Mouse (Mus musculus): ENCODE data around the gene Ikzf1.

The Ikzf1 gene

DNA sequence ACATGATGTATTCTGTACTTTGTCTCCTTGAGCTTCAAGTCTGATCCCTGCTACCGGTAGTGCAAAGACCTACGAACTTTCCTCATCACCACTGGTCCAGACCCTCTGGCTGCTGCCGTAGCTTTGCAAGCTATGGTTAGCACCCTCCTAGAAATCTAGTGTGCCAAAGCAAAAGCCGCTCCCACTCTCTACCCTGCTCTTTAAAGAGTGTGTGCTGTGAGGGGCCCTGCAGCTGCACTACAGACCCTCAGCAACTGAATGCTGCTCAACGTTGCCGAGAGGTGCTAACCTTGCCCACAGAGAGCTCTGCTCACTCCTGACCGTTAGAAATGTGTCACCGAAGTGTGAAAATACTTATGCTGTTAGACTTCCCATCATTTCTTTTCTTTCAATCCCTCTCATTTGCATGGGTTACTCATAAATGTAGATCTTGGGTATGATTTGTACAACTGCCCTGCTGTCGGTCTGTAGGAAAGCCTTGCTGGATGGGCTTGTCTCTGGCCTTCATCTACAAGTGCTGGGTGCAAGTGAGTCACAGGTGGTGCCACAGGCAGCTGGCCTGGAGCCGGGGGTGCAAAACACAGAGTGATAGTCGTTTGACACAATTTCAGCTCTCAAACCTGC lies 40.6 kb downstream of the Ikzf1 start:
- no peak for DNase-seq (ENCODE audit: low read depth)

- DNase-seq (ENCODE audit: low read depth): no peak
These were observed 41.2 kb downstream of the Ikzf1 start for GRCm38 (mm10) chr11:11725876-11726525.

DNA sequence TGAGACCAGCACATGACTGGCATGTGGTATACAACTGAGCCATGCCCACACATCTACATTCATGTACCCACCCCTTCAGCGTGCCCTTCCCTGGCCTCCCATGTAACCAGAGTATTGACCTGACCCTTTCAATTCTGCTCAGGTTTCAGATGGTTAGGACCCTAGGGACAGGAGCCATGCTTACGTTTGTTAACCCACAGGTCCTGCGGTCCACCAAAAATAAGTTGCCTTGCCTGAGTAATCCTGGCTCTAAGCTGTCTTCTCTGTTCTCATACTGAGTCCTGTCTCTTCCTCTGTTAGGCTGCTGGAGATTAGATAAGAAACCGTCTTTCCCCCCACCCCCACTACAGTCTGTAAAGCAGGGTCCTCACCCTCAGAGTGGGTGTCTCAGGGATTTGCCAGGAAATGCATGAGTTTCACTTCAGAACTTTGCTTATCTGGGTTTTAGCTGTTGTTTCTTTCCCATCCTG lies 42.0 kb downstream of the Ikzf1 start:
- DNase-seq (ENCODE audit: low read depth): no peak

DNA sequence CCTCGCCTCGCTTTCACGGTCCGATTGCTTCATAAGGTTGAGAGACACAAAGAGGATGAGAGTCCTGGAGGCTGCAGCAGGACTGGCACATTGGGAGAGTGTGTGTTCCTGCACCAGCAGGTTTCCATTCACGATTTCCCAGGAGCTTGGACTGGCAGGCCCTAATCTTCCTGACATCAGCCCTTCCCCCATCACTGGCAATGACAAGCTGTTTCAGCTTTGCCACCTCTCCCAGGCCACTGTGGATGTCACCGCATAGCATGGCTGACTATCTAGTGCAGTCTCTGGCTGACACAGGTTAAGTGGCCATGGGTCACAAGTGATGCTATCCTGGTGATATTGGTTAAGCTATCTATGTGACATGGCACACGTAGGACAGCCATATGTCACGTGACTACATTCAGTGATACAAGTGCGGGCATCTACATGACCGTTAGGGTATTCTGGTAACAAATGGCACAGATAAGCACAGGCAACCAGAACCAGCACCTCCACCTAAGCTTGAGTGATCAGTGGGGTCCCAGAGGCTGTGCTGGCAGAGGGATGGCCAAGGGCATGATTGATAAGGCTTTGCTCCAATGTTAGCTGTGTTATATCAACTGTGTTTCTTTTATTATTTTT lies 43.2 kb downstream of the Ikzf1 start:
- DNase-seq (ENCODE audit: low read depth): no peak

DNA sequence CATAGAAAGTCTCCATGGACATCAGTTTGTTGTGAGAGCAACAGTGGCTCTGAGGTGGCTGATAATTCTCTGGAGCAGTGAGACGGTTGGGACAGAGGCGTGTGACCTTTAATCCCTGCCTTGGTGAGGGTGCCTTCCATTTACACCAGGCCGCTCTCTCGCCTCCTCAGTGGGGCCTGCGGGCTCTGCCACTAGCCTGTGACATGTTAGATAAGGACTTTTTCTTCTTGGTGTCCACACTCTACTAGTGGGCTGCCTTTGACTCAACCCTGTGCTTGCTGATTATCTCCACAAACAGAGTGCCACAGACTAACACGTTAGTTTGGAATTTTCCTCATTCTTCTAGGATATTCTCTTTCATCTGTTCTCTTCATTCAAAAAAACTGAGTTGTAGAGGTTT lies 44.4 kb downstream of the Ikzf1 start:
- peak; percentile 79 for DNase-seq (ENCODE audit: low read depth)

GRCm38 (mm10) chr11:11730062-11730461 lies 45.3 kb downstream of the Ikzf1 start:
- no peak for DNase-seq (ENCODE audit: low read depth)

GRCm38 (mm10) chr11:11731727-11732126 lies 46.9 kb downstream of the Ikzf1 start:
- no peak for DNase-seq (ENCODE audit: low read depth)

GRCm38 (mm10) chr11:11732972-11733770 lies 48.4 kb downstream of the Ikzf1 start:
- peak; percentile 70 for DNase-seq (ENCODE audit: low read depth)

DNA sequence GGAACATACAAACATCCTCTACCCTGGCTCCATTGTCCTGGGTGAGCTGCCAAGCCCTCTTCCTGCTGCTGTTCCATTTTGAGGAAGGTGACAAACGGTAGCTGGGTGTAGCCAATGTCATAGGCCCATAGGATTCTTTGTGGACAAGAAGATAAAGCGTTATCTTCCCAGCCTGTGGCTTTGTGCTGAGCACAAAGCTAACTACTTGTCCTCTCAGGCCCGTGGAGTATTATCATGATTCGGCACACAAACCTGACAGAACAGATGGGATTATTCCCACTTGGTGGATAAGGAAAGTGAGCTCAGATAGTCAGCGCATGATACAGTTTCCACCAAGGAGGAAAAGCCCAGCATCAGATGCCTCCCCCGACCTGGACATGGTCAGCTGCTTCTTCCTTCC lies 50.4 kb downstream of the Ikzf1 start:
- peak; percentile 68 for DNase-seq (ENCODE audit: low read depth)

DNA sequence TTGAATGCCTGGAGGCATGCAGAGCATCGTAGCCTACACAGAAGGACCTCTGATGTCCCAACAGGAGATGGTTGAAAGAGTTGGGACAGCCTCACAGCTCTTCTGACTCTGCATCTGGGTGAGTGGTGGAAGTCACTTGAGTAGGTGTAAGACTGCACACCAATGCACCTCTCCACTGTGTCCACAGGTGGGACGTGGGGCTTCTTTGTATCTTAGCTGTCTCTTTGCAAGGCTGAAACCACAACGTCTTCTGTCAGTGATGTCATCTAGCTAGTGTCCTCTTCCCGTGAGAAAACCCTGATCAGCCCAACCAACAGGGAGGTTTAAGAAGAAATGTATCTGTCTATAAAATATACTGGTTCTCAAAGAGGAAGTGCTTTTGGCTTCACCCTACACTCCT lies 52.1 kb downstream of the Ikzf1 start:
- no peak for DNase-seq (ENCODE audit: low read depth)

GRCm38 (mm10) chr11:11737562-11737961 lies 52.8 kb downstream of the Ikzf1 start:
- no peak for DNase-seq (ENCODE audit: low read depth)

DNA sequence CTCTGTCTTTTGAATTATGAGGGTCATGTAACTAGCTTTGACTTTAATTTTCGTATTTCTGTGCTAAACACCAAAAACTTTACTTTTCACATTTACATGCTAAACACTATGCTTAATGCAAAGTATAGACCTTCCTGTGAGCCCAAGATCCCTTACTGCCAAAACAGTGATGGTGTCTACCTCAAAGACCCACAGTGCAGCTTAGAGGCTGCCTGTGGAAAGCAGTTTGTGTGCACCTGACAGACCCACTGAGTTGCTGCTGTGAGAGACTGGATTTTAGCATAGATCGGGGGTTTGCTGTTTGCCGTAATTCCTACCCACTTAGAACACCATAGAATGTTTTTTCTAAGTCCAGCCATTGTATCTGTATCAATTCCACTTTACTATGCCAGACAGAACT lies 54.3 kb downstream of the Ikzf1 start:
- no peak for DNase-seq (ENCODE audit: low read depth)

DNA sequence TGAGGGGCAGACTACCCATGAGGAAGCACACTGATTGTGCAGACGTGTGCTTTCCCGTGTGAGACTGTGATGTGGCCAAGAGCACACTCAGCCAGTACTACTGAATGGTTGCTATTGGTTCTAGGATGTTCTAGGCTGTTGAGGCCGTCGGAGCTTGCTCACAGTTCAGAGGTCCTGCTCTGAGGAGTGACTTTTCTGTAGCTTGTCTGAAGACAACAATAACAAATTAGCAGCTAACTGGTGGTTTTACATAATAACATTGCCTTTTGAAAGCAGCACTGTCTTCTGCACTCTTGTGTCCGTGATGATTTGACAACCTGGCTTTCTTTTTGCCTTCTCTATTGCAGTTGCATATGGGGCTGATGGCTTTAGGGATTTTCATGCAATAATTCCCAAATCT lies 55.8 kb downstream of the Ikzf1 start:
- no peak for DNase-seq (ENCODE audit: low read depth)

DNA sequence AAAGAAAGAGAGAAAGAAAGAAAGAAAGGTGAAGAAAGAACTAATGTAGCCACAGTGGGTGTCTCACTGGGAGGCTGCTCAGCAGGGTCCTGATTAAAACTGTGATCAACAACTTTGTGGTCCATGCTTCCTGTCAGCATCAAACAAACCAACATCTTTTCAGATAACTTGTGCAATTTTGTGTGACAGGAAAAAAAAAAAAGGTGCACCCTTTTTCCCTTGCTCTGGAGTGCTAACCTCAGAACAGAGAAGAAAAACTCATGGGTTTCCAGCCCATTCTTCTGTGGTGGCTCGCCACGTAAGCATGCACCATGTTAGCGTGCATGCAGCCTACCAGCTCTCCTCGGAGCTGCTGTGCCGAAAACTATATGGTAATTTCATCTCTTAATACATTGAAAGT lies 56.8 kb downstream of the Ikzf1 start:
- DNase-seq (ENCODE audit: low read depth): no peak

GRCm38 (mm10) chr11:11742626-11743025 lies 57.8 kb downstream of the Ikzf1 start:
- peak; percentile 88 for DNase-seq (ENCODE audit: low read depth)

DNA sequence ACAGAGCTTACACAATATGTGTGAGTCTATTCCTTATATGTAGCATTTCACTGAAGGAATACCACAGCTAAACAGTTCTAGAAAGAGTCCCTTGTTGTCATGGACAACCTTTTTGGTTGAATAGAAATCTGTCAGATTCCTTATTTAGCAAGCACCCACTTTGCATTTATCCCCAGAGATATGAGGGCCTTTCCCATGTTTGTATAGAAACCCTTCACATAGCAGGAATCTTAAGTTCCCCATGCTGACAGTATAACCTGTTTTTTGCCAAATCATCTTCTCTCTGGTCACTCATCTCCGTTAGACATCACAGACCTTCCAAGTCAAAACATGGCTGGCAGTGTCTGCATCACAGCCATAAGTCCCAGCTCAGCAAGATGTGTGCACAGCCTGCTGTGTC lies 59.4 kb downstream of the Ikzf1 start:
- no peak for DNase-seq (ENCODE audit: low read depth)

DNA sequence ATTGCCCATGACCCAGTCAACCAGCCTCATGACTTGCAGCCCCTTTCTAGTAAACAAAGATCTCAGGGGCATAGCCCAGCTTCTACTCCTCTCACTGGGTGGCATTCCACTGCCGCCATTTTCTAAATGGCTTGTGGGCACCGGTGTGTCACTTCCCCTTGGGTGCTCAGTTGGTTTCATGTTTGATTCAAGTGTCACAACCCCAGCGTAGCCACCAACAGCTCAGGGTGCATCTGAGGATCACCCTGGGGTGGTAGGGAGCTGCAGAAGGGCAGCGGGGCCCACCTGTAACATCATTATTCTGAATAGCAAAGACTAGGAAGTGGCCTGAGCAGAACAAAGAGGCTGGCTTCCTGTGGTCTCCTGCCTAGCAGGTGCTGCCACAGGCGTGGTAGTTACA lies 66.3 kb downstream of the Ikzf1 start:
- DNase-seq (ENCODE audit: low read depth): no peak

DNA sequence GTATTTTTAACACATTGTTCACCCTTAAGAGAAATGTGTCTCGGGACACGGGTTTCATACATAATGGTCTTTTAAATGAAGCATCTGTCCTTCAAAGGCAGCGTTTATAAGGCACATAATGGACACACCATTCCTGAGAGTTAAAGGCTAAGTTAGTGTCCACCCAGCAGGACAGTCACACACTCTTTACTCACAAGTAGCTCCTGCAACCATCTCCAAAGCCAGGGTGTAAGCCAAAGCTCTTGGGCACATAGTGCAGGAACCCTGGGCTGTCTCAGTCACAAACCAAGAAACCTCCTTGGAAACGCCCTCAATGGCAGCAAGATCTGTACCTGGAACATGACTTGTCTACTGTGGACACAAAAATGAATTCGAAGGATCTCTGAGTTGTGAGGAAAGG lies 68.1 kb downstream of the Ikzf1 start:
- no peak for DNase-seq (ENCODE audit: low read depth)

- no peak for DNase-seq (ENCODE audit: low read depth)
These were observed 73.3 kb downstream of the Ikzf1 start for GRCm38 (mm10) chr11:11758121-11758520.

DNA sequence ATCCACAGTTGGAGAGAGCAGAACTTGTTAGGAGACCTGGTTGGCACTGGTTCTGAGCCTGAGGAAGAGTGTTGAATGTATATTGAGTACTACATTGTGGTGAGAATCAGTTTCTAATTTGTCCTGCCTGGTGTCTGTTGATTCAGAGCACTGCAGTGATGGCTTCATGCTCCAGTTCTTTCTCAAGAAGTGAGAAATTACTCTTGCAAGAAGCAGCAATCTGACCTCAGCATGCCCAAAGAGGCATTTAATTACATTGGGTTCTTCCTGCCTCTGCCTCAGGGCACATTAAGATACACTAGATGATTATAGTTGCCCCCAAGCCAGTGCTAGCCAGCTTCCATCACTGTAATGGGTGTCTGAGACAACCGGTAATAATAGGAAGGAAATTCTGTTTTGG lies 74.1 kb downstream of the Ikzf1 start:
- DNase-seq (ENCODE audit: low read depth): no peak

- DNase-seq (ENCODE audit: low read depth): no peak
These were observed 78.4 kb downstream of the Ikzf1 start for GRCm38 (mm10) chr11:11763211-11763666.

- no peak for DNase-seq (ENCODE audit: low read depth)
These were observed 80.6 kb downstream of the Ikzf1 start for GRCm38 (mm10) chr11:11765414-11765813.

GRCm38 (mm10) chr11:11766105-11766504 lies 81.3 kb downstream of the Ikzf1 start:
- no peak for DNase-seq (ENCODE audit: low read depth)
